Mouse (Mus musculus) midbrain, embryonic 16.5 days (tissue): Measurements from ENCODE around the gene Plxdc1. TPM values are rescaled to one million over a fixed set of nuclear protein-coding genes. Genes with fewer than 3 reads are reported as not detected.

Source experiments
- ATAC-seq: fragments of 200-750 bp; cut with Nextera tagmentation; 2 replicates; pipeline ENCODE4 v1.8.0; 2017; ENCODE audit warnings: moderate TSS enrichment
- H3K27ac ChIP-seq: fragments of 300-500 bp; sonication (generic); 2 replicates; pipeline ENCODE4 v1.5.1; 2014; ENCODE audit warnings: mild to moderate bottlenecking, low read length, mixed read lengths
- H3K27me3 ChIP-seq: fragments of 300-500 bp; sonication (generic); 2 replicates; pipeline ENCODE4 v1.6.1; 2014; ENCODE audit warnings: low read depth, low read length, mixed read lengths; ENCODE audit not compliant: control insufficient read depth, insufficient read depth
- H3K36me3 ChIP-seq: fragments of 300-500 bp; sonication (generic); 2 replicates; pipeline ENCODE4 v1.6.1; 2014; ENCODE audit warnings: mild to moderate bottlenecking, low read length, moderate library complexity, mixed read lengths; ENCODE audit not compliant: control insufficient read depth, insufficient read depth
- H3K4me1 ChIP-seq: fragments of 300-500 bp; sonication (generic); 2 replicates; pipeline ENCODE4 v1.6.1; 2014; ENCODE audit warnings: mild to moderate bottlenecking, low read length, mixed read lengths; ENCODE audit not compliant: control insufficient read depth, insufficient read depth
- H3K4me2 ChIP-seq: fragments of 300-500 bp; sonication (generic); 2 replicates; pipeline ENCODE4 v1.6.1; 2014; ENCODE audit warnings: mild to moderate bottlenecking, low read length, mixed read lengths
- H3K4me3 ChIP-seq: fragments of 300-500 bp; sonication (generic); 2 replicates; pipeline ENCODE4 v1.5.1; 2014; ENCODE audit warnings: low read depth, mild to moderate bottlenecking, low read length, moderate library complexity, mixed read lengths
- H3K9ac ChIP-seq: fragments of 300-500 bp; sonication (generic); 2 replicates; pipeline ENCODE4 v1.6.1; 2014; ENCODE audit warnings: low read depth, low read length, mixed read lengths
- H3K9me3 ChIP-seq: fragments of 300-500 bp; sonication (generic); replicated peaks from 2 replicates; pipeline ENCODE4 v1.6.1; 2014; ENCODE audit warnings: mild to moderate bottlenecking, low read length, mixed read lengths; ENCODE audit not compliant: control insufficient read depth, poor library complexity, severe bottlenecking
- WGBS: fragments of 180-500 bp; shearing (Covaris S2); extraction: QIAGEN DNeasy Blood & Tissue Kit; methylation state at CpG from one replicate; pipeline ENCODE4 v1.1.7; 2014; 5-methylcytosine and 5-hydroxymethylcytosine counted together
- polyA plus RNA-seq: library from polyadenylated mRNA; unstranded; fragments of >200 nt; fragmentation: Nextera tagmentation; extraction: Ambion mirVana; gene quantifications from 2 replicates; pipeline ENCODE4 v1.2.1, GENCODE M21; 2015

Plxdc1 gene
- polyA plus RNA-seq, 1 experiment from 2014 or later, result 3.1 TPM

- peak overlapping the region; percentile 76 for H3K27ac ChIP-seq
- peak overlapping the region; percentile 61 for H3K9ac ChIP-seq
- peaks cover 20% of the 10 kb centered on the region for H3K36me3 ChIP-seq
- H3K4me1 ChIP-seq, result peaks cover 38% of the 10 kb centered on the region
- H3K4me3 ChIP-seq, result peak overlapping the region; percentile 19
- H3K27me3 ChIP-seq, result no peaks in the 10 kb centered on the region
- WGBS, result 15% methylated on average over 7 of the region's 8 CpGs
- no peaks in the 10 kb centered on the region for H3K9me3 ChIP-seq
- H3K4me2 ChIP-seq, result peak overlapping the region; percentile 81
- ATAC-seq, result no peak
Measured at GRCm38 (mm10) chr11:98019883-98020610, 33.8 kb upstream of the Plxdc1 start.

- WGBS, result 23% methylated on average over 9 of the region's 10 CpGs
- H3K9ac ChIP-seq, result peak overlapping the region; percentile 61; the same call in 1 of the 2 replicates
- H3K4me3 ChIP-seq, result peak overlapping the region; percentile 19; the same call in 1 of the 2 replicates
Measured at GRCm38 (mm10) chr11:98018858-98019641, 32.8 kb upstream of the Plxdc1 start.

GRCm38 (mm10) chr11:98018222-98018621 lies 32.0 kb upstream of the Plxdc1 start:
- no peak overlapping the region for H3K4me2 ChIP-seq
- 0 out of 2 replicates have a peak overlapping the region, but pooled peaks have one; percentile 10 for H3K27ac ChIP-seq
- peaks cover 29% of the 10 kb centered on the region for H3K36me3 ChIP-seq
- no peak for ATAC-seq
- H3K27me3 ChIP-seq, result no peaks in the 10 kb centered on the region
- peaks cover 35% of the 10 kb centered on the region for H3K4me1 ChIP-seq
- H3K9ac ChIP-seq, result no peak overlapping the region
- no peaks in the 10 kb centered on the region for H3K9me3 ChIP-seq
- WGBS, result 45% methylated on average over 6 of the region's 6 CpGs
- H3K4me3 ChIP-seq, result no peak overlapping the region

More at GRCm38 (mm10) chr11:98018858-98019641, 32.8 kb upstream of the Plxdc1 start:
- H3K9me3 ChIP-seq, result no peaks in the 10 kb centered on the region
- H3K4me1 ChIP-seq, result peaks cover 38% of the 10 kb centered on the region
- no peak for ATAC-seq
- peaks cover 28% of the 10 kb centered on the region for H3K36me3 ChIP-seq
- H3K27ac ChIP-seq, result peak overlapping the region; percentile 76
- peak overlapping the region; percentile 81; the same call in 1 of the 2 replicates for H3K4me2 ChIP-seq
- H3K27me3 ChIP-seq, result no peaks in the 10 kb centered on the region

- ATAC-seq, result no peak
- peaks cover 34% of the 10 kb centered on the region for H3K36me3 ChIP-seq
- 77% methylated on average over 4 of the region's 4 CpGs for WGBS
- no peak overlapping the region for H3K4me2 ChIP-seq
- no peak overlapping the region for H3K27ac ChIP-seq
- peaks cover 31% of the 10 kb centered on the region for H3K4me1 ChIP-seq
- H3K9ac ChIP-seq, result no peak overlapping the region
- no peaks in the 10 kb centered on the region for H3K27me3 ChIP-seq
- H3K9me3 ChIP-seq, result no peaks in the 10 kb centered on the region
- no peak overlapping the region for H3K4me3 ChIP-seq
Measured at GRCm38 (mm10) chr11:98016824-98017223, 30.6 kb upstream of the Plxdc1 start.

GRCm38 (mm10) chr11:98016177-98016576 lies 29.9 kb upstream of the Plxdc1 start:
- Histone ChIP-seq H3K4me1 (peaks cover 28% of the 10 kb centered on the region), H3K9me3 (no peaks in the 10 kb centered on the region), H3K9ac (no peak overlapping the region), H3K36me3 (peaks cover 40% of the 10 kb centered on the region), H3K4me3 (no peak overlapping the region), H3K27ac (no peak overlapping the region), H3K4me2 (no peak overlapping the region), H3K27me3 (no peaks in the 10 kb centered on the region)
- WGBS, result 94% methylated on average over 5 of the region's 5 CpGs
- no peak for ATAC-seq

GRCm38 (mm10) chr11:98012831-98013230 lies 26.6 kb upstream of the Plxdc1 start:
- ATAC-seq, result no peak
- Histone ChIP-seq H3K27me3 (no peaks in the 10 kb centered on the region), H3K4me2 (no peak overlapping the region), H3K4me1 (no peaks in the 10 kb centered on the region; the same call in 1 of the 2 replicates), H3K9me3 (no peaks in the 10 kb centered on the region), H3K36me3 (peaks cover 54% of the 10 kb centered on the region), H3K4me3 (no peak overlapping the region), H3K27ac (no peak overlapping the region), H3K9ac (no peak overlapping the region)
- WGBS, result 91% methylated on average over 10 of the region's 10 CpGs

GRCm38 (mm10) chr11:98011716-98012115 lies 25.5 kb upstream of the Plxdc1 start:
- Histone ChIP-seq H3K4me3 (no peak overlapping the region), H3K36me3 (peaks cover 56% of the 10 kb centered on the region), H3K9ac (no peak overlapping the region), H3K4me2 (no peak overlapping the region), H3K4me1 (no peaks in the 10 kb centered on the region; the same call in 1 of the 2 replicates), H3K27ac (no peak overlapping the region), H3K9me3 (no peaks in the 10 kb centered on the region), H3K27me3 (no peaks in the 10 kb centered on the region)
- ATAC-seq, result no peak
- WGBS, result 68% methylated on average over 9 of the region's 9 CpGs

GRCm38 (mm10) chr11:98008087-98008486 lies 21.8 kb upstream of the Plxdc1 start:
- ATAC-seq, result no peak
- no peaks in the 10 kb centered on the region for H3K4me1 ChIP-seq
- WGBS, result 84% methylated on average over 11 of the region's 11 CpGs
- H3K36me3 ChIP-seq, result peaks cover 52% of the 10 kb centered on the region
- H3K4me3 ChIP-seq, result no peak overlapping the region
- no peak overlapping the region for H3K4me2 ChIP-seq
- no peaks in the 10 kb centered on the region for H3K9me3 ChIP-seq
- H3K9ac ChIP-seq, result no peak overlapping the region
- no peak overlapping the region for H3K27ac ChIP-seq
- H3K27me3 ChIP-seq, result no peaks in the 10 kb centered on the region

- Histone ChIP-seq H3K4me3 (no peak overlapping the region), H3K9ac (no peak overlapping the region), H3K9me3 (no peaks in the 10 kb centered on the region), H3K27ac (no peak overlapping the region), H3K36me3 (peaks cover 41% of the 10 kb centered on the region), H3K4me2 (no peak overlapping the region), H3K4me1 (no peaks in the 10 kb centered on the region), H3K27me3 (no peaks in the 10 kb centered on the region)
- 83% methylated on average over 10 of the region's 10 CpGs for WGBS
- no peak for ATAC-seq
Measured at GRCm38 (mm10) chr11:98005686-98006085, 19.4 kb upstream of the Plxdc1 start.
